Mouse (Mus musculus): ENCODE measurements at regions not wholly inside any gene's neighbourhood (a gene's known extent, or its start where the extent isn't known, plus 50 kb on each side); places are given as distances from the start of the nearest gene placed in this dataset.
A peak's percentile ranks its signal among the peaks of the same experiment; 100 is the strongest.

- no peak for DNase-seq
Observed at GRCm38 (mm10) chr7:111420698-111421097, 337.9 kb upstream of the Eif4g2 start.

- no peak for DNase-seq
Observed at GRCm38 (mm10) chr7:111417735-111418134, 334.9 kb upstream of the Eif4g2 start.

GRCm38 (mm10) chr7:111416061-111416460 is 333.2 kb upstream of the Eif4g2 start:
- DNase-seq: no peak

- DNase-seq: no peak
Observed at GRCm38 (mm10) chr7:111413745-111414144, 330.9 kb upstream of the Eif4g2 start.

GRCm38 (mm10) chr7:111412957-111413356 is 330.1 kb upstream of the Eif4g2 start:
- no peak for DNase-seq

DNA sequence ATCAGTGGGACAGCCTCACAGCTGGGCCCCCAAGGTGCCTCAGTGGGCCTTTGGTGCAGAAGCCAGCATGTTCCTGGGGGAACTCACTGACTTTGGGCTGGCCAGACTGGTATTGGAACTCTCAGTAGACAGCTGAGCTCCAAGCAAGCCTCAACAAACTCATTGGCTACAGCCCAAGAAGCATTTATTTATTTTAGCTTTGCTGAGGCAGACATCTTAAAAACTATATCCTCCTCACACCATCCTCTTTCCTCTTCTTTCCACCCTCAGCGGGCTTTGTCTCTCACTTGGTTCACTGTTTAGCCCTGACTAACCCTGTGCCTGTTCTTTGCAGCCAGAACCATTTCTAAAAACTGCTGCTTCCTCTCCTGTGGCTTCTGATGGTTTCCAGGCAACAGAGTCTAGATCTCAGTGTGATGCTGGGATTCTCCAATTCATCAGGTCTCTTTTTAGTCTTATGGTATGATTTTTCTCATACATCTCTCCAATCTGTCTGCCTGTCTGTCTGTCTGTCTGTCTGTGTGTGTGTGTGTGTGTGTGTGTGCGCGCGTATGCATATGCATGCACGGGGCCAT is 328.6 kb upstream of the Eif4g2 start:
- no peak for DNase-seq

- DNase-seq: no peak
Observed at GRCm38 (mm10) chr7:111395972-111396371, 313.1 kb upstream of the Eif4g2 start.

- DNase-seq: no peak
Observed at GRCm38 (mm10) chr7:111395111-111395510, 312.3 kb upstream of the Eif4g2 start.

- no peak for DNase-seq
Observed at GRCm38 (mm10) chr7:111393846-111394245, 311.0 kb upstream of the Eif4g2 start.

DNA sequence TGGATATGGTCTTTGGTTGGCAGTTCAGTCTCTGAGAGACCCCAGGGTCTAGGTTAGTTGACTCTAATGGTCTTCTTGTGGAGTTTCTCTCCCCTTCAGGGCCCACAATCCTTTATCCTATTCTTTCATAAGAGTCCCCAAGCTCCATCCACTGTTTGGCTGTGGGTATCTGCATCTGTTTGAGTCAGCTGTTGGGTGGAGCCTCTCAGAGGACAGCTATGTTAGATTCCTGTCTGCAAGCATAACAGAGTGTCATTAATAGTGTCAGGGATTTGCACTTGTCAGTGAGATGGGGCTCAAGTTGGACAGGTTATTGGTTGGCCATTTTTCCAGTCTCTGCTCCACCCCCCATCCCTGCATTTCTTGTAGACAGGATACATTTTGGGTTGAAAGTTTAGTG is 306.9 kb upstream of the Eif4g2 start:
- no peak for DNase-seq

- DNase-seq: no peak
Observed at GRCm38 (mm10) chr7:111374534-111374933, 291.7 kb upstream of the Eif4g2 start.

DNA sequence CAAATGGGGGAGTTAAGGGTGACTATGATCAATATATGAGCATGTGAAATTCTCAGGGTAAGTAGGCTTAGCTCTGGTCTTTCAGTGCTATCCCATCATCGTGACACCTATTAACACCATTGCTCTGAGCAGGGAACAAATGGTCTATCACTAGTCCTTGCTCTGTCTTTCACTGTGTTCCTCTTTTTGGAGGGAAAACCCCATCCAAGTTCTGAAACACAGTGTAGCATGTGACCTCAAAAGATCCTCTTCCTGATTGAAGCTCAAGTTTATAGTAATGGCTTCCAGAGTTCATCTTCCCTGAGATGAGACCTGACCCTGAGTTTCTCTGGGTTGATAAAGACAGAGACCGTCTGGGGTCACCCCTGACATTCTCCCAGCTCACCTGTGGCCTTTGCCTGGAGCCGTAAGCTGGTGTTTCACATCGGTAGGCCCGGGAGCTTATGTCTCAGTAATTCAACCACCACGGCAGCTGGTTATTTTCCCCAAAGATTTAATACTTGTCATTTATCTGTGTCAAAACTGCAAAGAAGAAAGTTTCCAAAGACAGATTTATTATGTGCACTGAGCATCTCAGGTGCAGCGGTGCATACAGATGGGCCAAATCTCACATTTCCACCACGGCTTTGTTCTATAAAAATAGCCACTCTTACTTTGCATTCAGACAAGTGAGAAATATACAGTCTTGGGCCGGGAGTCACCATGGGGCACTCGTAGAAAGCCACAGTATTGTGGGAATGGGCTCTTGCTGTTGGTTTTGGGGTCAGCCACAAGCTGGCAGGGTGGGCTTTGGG is 290.7 kb upstream of the Eif4g2 start:
- DNase-seq: peak in 1 of 2 experiments; percentile 1

GRCm38 (mm10) chr7:111370421-111370887 is 287.6 kb upstream of the Eif4g2 start:
- no peak for DNase-seq

DNA sequence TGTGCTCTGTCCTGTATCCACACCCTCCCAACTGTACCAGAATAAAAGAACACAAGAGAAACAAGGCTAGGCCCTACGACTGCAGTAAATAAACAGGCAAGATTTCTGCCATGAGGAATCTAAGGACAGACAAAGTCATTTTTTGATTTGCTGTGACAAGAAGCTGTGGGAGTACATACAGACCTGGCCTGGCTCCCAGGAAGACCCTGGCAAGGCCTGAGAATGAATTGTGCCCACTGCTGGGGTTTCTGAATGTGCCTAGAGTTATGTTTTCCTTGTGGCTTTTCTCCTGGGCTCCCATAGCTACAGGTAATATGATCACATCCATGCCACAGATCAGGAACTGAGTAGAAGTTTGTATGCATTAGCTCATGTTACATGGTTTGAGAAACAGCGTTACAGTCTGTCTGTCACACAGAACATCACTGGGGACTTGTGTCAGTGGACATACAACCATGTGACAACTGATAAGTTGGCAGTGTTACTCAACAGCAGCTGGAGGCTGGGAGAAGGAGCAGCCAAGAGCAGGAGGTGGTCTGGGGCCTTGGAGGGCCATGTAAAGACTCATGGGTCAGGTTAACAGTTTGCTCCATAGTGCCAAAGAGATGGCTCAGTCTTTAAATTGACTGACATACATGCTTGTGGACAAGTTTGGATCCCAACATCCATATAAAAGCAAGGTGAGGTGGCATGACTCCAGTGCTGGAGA is 285.6 kb upstream of the Eif4g2 start:
- DNase-seq: no peak

DNA sequence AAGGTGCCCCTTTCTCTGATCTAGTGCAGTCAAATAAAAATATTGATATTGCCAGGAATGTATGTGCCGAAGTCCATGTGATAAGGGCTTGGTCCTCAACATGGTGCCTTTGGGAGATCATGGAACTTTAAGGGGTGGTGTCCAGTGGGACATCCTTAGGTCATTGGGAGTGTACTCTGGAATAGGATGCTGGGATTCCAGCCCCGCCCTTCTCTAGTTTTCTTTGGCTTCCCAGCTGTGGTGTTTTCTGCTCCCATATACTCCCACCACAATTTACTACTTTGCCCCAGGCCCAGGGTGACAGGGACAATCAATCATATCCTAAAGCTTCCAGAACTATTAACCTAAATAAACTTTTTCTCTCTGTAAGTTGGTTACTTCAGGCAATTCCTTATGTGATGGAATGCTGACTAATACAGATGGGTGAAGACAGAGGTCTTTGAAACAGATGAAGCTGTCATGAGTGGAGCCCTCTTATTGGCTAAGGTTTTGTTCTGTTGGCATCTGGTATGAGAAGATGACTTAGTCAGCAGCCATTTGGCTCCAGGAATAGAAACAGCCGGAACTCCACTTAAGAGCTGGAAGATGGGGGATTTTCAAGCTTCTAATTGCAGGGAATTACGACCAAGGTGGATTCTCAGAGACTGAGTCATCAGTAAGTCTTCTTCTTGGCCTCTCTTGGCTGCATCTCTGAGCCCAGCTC is 284.3 kb upstream of the Eif4g2 start:
- DNase-seq: no peak

- DNase-seq: no peak
Observed at GRCm38 (mm10) chr7:111365384-111365783, 282.6 kb upstream of the Eif4g2 start.

- no peak for DNase-seq
Observed at GRCm38 (mm10) chr7:111363206-111363605, 280.4 kb upstream of the Eif4g2 start.

DNA sequence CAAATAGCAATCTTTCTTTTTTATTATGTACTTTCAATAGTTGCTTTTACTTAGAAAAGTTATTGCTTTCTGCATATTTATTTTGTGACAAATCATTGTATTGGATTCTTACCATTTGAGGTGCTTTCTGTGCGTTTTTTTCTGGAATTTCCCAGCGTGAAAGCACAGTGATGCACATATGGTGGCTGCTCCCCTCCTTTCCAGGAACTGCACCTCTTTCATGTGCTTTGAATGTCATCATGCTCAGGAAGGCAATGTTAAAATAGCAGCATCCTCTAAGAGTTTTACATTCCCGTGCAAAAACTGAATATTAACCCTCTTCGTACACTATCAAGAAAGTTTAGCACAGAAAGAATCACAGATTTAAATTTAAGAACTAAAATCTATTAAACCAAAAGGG is 279.8 kb upstream of the Eif4g2 start:
- DNase-seq: no peak

- DNase-seq: no peak
Observed at GRCm38 (mm10) chr7:111355088-111355656, 272.3 kb upstream of the Eif4g2 start.

DNA sequence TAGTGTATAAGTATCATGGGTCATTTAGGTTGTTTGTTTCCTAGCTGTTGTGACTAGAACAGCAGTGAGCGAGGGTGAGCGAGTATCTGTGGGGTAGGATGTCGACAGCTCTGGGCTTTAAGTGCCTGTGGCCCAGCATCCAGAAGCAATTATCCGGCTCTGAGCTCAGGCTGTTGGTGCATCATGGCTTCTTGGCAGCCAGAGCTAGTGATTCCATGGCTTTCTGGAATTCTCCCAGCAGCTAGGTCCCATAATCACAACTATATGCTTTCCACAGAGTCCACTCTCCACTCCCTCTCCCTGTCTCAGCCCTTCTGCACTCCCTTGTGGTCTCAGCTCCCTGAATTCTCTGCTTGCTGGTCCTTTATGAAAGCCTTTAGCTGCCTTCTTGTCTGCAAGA is 271.2 kb upstream of the Eif4g2 start:
- DNase-seq: no peak

DNA sequence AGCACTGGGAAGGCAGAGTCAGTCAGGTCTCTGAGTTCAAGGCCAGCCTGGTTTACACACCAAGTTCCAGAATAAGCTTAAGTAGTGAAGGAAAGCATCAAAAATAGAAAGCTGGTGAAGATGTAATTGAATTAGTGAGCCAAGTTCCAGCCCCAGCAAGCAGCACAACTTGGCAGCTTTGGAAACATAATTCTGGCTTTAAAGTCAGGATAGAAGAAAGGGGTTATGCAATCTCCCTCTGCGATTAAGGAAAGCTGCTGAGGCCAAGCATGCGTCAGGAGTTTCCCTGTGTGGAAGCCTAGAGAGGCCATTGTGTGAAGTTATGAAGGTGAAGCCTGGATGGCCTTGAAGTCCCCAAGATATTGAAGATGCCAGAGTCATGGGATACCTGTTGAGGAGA is 269.3 kb upstream of the Eif4g2 start:
- no peak for DNase-seq

DNA sequence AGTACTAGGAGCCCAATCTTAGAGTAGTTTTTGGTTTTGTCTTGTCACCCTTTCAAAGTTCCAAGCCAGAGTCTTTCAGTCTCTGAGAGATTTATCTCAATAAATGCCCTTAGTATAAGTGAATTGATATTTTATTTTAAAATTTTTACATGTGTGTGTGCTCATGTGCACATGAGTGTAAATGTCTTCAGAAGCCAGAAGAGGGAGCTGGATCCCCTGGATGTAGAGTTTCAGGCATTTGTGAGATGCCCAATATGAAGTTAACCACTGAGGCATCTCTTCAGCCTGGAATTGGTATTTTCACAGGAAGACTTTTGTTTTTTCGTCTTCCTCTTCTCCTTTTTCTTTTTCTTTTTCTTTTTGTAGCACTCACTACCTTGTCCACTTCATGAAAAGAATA is 262.3 kb upstream of the Eif4g2 start:
- DNase-seq: no peak

DNA sequence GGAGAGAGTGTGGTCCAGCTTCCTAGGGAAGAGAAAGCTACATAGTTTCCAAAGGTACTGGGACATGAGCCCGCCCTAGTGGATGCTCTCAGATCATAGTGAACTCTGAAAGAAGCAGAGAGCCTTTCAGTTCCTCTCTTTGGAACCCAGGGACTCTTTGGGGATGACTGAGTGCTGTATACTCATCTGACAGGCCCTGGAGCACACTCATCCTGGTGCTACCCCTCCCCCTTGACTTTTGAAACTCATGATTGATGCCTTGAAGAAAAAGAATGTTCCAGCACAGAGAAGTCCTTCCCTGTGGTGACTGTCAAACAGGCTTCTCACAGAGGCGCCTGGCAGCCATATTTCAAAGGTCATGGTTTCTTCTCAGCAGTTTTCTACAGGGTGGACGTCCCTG is 254.2 kb upstream of the Eif4g2 start:
- no peak for DNase-seq

Data from B cell, adult 2 months (primary cell).